Mouse (Mus musculus) ES-E14 (cell line): Measurements from ENCODE around the gene Susd1. TPM values are rescaled to one million over a fixed set of nuclear protein-coding genes. Genes with fewer than 3 reads are reported as not detected.

ENCODE experiments used
- DNase-seq: peaks from one replicate; pipeline ENCODE4 v3.0.0-alpha.2; 2013; ENCODE audit warnings: low read depth, low spot score
- H3K27ac ChIP-seq: 2 replicates; pipeline ENCODE4 v1.5.1; 2012; ENCODE audit warnings: low read depth, mild to moderate bottlenecking, low read length, moderate library complexity, mixed read lengths; ENCODE audit not compliant: poor library complexity, insufficient read depth, severe bottlenecking
- H3K36me3 ChIP-seq: 2 replicates; pipeline ENCODE4 v1.6.1; 2012; ENCODE audit warnings: mild to moderate bottlenecking, low read length, moderate library complexity, mixed read lengths; ENCODE audit not compliant: control insufficient read depth, poor library complexity, insufficient read depth, severe bottlenecking
- H3K4me1 ChIP-seq, 2 experiments: fragments of 150-350 bp in 1 of 2; sonication (generic) in 1 of 2; 2 replicates each; pipeline ENCODE4 v1.6.1; 2012; ENCODE audit warnings: low read length in 2 of 2, mild to moderate bottlenecking in 1 of 2, mixed read lengths in 1 of 2; ENCODE audit not compliant: control insufficient read depth in 2 of 2, insufficient read depth in 2 of 2, poor library complexity in 1 of 2
- H3K4me3 ChIP-seq, 2 experiments: fragments of 150-350 bp in 1 of 2; sonication (generic) in 1 of 2; 2 replicates each; pipeline ENCODE4 v1.5.1; 2012; ENCODE audit warnings: low read length in 2 of 2, low read depth in 1 of 2, mild to moderate bottlenecking in 1 of 2, mixed read lengths in 1 of 2; ENCODE audit not compliant: insufficient read depth in 1 of 2, poor library complexity in 1 of 2, severe bottlenecking in 1 of 2
- H3K9ac ChIP-seq: 2 replicates; pipeline ENCODE4 v1.6.1; 2012; ENCODE audit warnings: low read depth, mild to moderate bottlenecking, low read length, mixed read lengths; ENCODE audit not compliant: poor library complexity, insufficient read depth, severe bottlenecking
- H3K9me3 ChIP-seq: fragments of 150-350 bp; sonication (generic); 2 replicates; pipeline ENCODE4 v1.6.1; 2012; ENCODE audit warnings: low read depth, mild to moderate bottlenecking, low read length; ENCODE audit not compliant: control insufficient read depth, insufficient read depth
- CHD2 ChIP-seq: IDR thresholded peaks from 2 replicates; pipeline ENCODE4 v1.6.1; 2014; ENCODE audit warnings: mild to moderate bottlenecking, low read depth, low read length, inconsistent platforms
- HCFC1 ChIP-seq: IDR thresholded peaks from 2 replicates; pipeline ENCODE4 v1.6.1; 2012; ENCODE audit warnings: low read length, inconsistent platforms, borderline replicate concordance; ENCODE audit not compliant: insufficient read depth
- MAFK ChIP-seq: IDR thresholded peaks from 2 replicates; pipeline ENCODE4 v1.6.1; 2014; ENCODE audit warnings: mild to moderate bottlenecking, low read depth, low read length, inconsistent platforms; ENCODE audit not compliant: insufficient read depth
- ZC3H11A ChIP-seq: IDR thresholded peaks from 2 replicates; pipeline ENCODE4 v1.6.1; 2012; ENCODE audit warnings: low read depth, mild to moderate bottlenecking, inconsistent platforms, low read length, borderline replicate concordance
- ZNF384 ChIP-seq: IDR thresholded peaks from 2 replicates; pipeline ENCODE4 v1.6.1; 2012; ENCODE audit warnings: low read depth, low read length, inconsistent platforms
- in situ Hi-C, 2 experiments: fragments of 600-800 bp; cut with MboI; formaldehyde crosslinking; loops; one replicate each; pipeline ENCODE4 v1.15.1; 2025; ENCODE audit warnings: low sequenced_read_pairs in 2 of 2, inconsistent platforms in 1 of 2; ENCODE audit not compliant: unreplicated experiment in 2 of 2
- total RNA-seq: library from RNA; depleted of rRNA; stranded (reverse); fragments of 300-350 nt; gene quantifications from 2 replicates; pipeline ENCODE4 v1.2.3, GENCODE M21; 2012

The Susd1 gene
- total RNA-seq, 1 experiment: 7.7 TPM

GRCm38 (mm10) chr4:59455465-59455864 lies 17.0 kb upstream of the Susd1 start:
- H3K4me3 ChIP-seq: no peak overlapping the region
- H3K9me3 ChIP-seq: no peaks in the 10 kb centered on the region
- TF ChIP-seq CHD2 (no peak), ZNF384 (no peak), MAFK (no peak), ZC3H11A (no peak), HCFC1 (no peak)
- in situ Hi-C loops: loop anchor here in 1 of 2 experiments (5.0 kb wide), 1 partner anchor 48 kb away; no protein-coding TSS in a partner anchor
- no peak overlapping the region for H3K9ac ChIP-seq
- H3K27ac ChIP-seq: no peak overlapping the region
- H3K36me3 ChIP-seq: no peaks in the 10 kb centered on the region
- DNase-seq: no peak
- peaks cover 0 to 9% of the 10 kb centered on the region in 2 experiments; a peak in 2 of 4 replicates for H3K4me1 ChIP-seq

- Histone ChIP-seq H3K9me3 (no peaks in the 10 kb centered on the region), H3K4me1 (peaks cover 0 to 12% of the 10 kb centered on the region in 2 experiments; a peak in 2 of 4 replicates), H3K4me3 (no peak overlapping the region), H3K27ac (no peak overlapping the region), H3K36me3 (no peaks in the 10 kb centered on the region), H3K9ac (no peak overlapping the region)
- in situ Hi-C loops: no loop called here
- TF ChIP-seq CHD2: no peak
- TF ChIP-seq ZC3H11A: no peak
- TF ChIP-seq HCFC1: no peak
- TF ChIP-seq MAFK: no peak
- no peak for TF ChIP-seq ZNF384
- DNase-seq: no peak
Measured at GRCm38 (mm10) chr4:59454046-59454445, 15.6 kb upstream of the Susd1 start.

DNA sequence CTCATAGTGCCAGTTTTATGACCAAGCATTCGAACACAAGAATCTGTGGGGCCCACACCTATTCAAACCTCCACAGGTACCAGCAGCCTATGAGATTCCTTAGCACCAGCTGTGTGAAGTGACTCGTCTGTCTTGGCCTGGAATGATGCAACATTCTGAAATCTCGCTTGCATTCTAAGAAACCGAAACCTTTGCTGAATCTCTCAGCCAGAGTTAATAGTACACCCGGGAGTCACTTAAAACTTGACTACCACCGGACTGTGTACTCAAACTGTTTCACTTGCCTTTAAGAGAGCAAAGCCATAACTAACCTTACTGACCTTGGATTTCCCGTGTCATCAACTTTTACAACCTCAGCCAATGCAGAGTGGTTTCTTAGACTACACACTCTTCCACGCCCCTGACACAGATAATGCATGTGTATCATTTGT lies 14.1 kb upstream of the Susd1 start:
- no peak for DNase-seq
- H3K27ac ChIP-seq: no peak overlapping the region
- TF ChIP-seq CHD2: no peak
- TF ChIP-seq ZNF384: no peak
- no peak for TF ChIP-seq HCFC1
- no peak for TF ChIP-seq MAFK
- TF ChIP-seq ZC3H11A: no peak
- H3K4me3 ChIP-seq: no peak overlapping the region
- H3K9me3 ChIP-seq: no peaks in the 10 kb centered on the region
- in situ Hi-C loops: no loop called here
- peaks cover 0 to 9% of the 10 kb centered on the region in 2 experiments; a peak in 2 of 4 replicates for H3K4me1 ChIP-seq
- H3K36me3 ChIP-seq: no peaks in the 10 kb centered on the region
- H3K9ac ChIP-seq: no peak overlapping the region

GRCm38 (mm10) chr4:59450906-59451305 lies 12.5 kb upstream of the Susd1 start:
- in situ Hi-C loops: no loop called here
- Histone ChIP-seq H3K4me1 (peaks cover 0 to 9% of the 10 kb centered on the region in 2 experiments; a peak in 2 of 4 replicates), H3K9ac (no peak overlapping the region), H3K27ac (no peak overlapping the region), H3K4me3 (no peak overlapping the region), H3K9me3 (no peaks in the 10 kb centered on the region), H3K36me3 (no peaks in the 10 kb centered on the region)
- no peak for DNase-seq
- TF ChIP-seq ZC3H11A (no peak), ZNF384 (no peak), CHD2 (no peak), MAFK (no peak), HCFC1 (no peak)
